Mouse (Mus musculus): ENCODE measurements around the gene Arl6ip4.

Arl6ip4 gene

DNA sequence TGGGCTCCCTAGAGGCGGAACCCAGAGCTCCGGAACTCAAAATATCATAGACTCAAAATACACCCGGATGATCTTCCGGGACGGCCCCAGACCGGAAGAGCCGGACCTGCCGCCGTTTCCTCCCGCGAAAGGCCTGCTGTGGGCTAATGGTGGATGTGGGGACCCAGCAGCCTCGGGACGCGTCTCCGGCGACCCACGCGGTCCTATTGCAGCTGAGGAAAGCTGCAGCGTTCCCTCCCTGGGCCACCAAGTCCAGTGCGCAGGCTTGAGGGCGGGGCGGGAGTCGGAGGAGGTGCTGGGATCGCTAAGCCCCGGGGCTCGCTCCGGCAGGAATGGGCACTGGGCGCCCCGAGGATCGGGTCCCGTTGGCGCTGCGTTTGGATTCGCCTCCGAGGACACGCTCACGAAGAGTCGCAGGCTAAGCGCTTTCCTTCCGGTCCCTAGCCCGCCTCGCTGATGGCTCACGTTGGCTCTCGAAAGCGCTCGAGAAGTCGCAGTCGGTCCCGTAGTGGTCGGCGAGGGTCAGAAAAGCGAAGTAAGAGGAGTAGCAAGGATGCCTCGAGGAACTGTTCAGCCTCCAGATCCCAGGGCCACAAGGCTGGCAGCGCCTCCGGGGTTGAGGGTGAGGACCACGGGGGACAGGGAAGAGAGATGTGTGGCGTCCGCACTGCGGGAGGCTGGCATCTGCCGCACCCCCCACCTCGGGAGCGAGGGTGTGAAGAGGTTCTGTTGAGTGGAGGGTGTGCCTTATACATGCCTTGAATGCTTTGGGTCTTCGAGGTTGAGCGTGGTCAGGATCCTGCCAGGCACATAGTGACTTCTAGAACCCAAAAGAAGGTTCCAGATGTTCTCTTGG lies at the start of gene Arl6ip4:
Gene Arl6ip4, plus strand, starts transcription at position 100 of the 856 bp plus-strand sequence.
- DNase-seq (ENCODE audit: low read depth, low spot score): peak; percentile 84

DNA sequence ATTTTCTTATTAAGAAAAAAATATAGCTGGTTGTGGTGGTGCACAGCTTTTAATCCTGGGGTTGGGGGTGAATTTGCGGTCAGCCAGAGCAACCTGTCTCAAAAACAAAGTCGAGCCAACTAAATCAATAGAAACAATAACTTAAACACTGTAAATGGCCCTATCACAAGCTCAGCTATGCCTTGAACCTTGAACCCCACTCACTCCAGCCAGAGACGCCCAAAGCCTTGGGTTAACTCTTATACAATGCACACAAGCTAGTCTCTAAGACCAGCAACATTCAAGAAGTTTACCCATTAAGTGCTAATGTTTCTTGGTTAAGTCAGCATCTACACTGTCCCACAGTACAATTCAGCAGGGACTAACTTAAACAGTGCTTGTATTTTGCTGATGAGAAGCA lies 46.2 kb upstream of the Arl6ip4 start:
- no peak for DNase-seq (ENCODE audit: low read depth, low spot score)

DNA sequence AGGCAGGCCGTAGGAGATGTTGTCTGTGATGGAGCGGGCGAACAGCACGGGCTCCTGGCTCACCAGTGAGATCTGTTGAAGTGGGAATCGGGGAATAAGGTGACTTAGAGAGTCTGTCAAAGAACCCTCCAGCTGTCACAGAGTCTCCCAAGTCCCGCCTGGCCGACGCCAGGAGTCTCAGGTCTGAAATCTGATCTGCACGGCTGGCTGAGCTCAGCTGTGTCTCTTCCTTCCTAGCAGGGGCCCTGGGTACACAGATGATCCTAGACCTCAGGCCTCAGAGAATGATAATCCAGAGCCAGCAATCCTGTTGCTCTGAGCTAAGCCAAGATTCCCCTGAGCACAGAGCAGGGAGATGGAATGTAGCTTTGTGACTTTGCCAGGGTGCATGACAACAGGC lies 42.2 kb upstream of the Arl6ip4 start:
- DNase-seq (ENCODE audit: low read depth, low spot score): no peak

- no peak for DNase-seq (ENCODE audit: low read depth, low spot score)
These were observed 41.0 kb upstream of the Arl6ip4 start for GRCm38 (mm10) chr5:124074845-124075307.

- DNase-seq (ENCODE audit: low read depth, low spot score): no peak
These were observed 40.2 kb upstream of the Arl6ip4 start for GRCm38 (mm10) chr5:124075716-124076115.

- peak; percentile 87 for DNase-seq (ENCODE audit: low read depth, low spot score)
These were observed 39.3 kb upstream of the Arl6ip4 start for GRCm38 (mm10) chr5:124076559-124076958.

DNA sequence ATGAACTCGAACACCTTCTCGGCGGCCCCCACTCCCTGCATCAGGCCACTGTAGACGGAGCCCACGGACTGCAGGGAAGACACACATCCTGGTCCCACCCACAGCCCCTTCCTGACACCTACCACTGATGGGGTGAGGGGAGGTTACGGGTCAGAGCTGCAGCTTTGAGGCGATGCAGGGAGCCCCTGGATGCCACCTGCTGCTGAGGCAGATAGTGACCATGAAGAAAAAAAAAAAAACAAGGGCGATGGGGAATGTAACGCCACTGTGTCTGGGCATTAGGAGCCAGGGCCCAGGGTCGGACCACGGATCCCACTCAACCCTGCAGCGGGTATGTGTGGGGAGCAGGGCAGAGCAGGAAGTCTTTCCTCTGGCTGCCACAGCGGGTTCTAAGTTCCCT lies 38.6 kb upstream of the Arl6ip4 start:
- no peak for DNase-seq (ENCODE audit: low read depth, low spot score)

GRCm38 (mm10) chr5:124077856-124078460 lies 37.9 kb upstream of the Arl6ip4 start:
- DNase-seq (ENCODE audit: low read depth, low spot score): no peak

GRCm38 (mm10) chr5:124078794-124079416 lies 37.0 kb upstream of the Arl6ip4 start:
- DNase-seq (ENCODE audit: low read depth, low spot score): no peak

DNA sequence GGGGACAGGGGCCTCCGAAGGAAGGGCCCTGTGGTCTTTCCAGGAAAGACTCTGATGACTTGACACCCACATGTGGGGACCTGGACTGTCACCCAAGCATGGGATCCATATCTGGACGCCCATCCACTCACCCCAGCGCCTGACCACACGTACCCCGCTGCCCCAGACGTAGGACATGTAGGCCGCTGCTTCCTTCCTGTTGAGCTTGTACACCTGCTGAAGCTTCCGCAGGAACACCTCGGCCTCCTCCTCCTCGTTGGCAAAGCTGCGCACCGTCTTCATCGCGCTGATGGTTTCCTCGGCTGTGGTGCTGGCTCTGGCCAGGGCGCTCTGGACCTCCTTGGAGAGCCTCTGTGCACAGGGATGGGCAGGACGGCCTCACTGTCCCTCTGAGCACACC lies 36.0 kb upstream of the Arl6ip4 start:
- no peak for DNase-seq (ENCODE audit: low read depth, low spot score)

DNA sequence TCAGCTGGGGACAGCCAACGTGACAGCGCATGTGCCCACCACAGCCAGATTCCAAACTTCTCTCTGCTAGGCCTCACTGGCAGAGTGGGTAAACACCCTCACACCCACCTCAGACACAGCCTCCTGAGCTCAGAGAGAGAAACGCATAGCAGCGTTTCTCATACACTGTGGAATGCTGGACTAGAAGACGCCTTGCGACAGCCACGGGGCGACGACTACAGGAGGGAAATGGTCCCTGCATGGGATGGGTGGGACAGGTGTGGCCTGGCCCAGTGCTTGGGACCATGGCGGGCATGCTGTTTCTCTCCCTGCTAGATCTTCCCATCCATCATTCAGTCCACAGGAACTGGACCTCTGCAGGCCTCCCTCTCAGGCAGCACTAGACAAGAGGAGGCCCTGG lies 33.4 kb upstream of the Arl6ip4 start:
- no peak for DNase-seq (ENCODE audit: low read depth, low spot score)

DNA sequence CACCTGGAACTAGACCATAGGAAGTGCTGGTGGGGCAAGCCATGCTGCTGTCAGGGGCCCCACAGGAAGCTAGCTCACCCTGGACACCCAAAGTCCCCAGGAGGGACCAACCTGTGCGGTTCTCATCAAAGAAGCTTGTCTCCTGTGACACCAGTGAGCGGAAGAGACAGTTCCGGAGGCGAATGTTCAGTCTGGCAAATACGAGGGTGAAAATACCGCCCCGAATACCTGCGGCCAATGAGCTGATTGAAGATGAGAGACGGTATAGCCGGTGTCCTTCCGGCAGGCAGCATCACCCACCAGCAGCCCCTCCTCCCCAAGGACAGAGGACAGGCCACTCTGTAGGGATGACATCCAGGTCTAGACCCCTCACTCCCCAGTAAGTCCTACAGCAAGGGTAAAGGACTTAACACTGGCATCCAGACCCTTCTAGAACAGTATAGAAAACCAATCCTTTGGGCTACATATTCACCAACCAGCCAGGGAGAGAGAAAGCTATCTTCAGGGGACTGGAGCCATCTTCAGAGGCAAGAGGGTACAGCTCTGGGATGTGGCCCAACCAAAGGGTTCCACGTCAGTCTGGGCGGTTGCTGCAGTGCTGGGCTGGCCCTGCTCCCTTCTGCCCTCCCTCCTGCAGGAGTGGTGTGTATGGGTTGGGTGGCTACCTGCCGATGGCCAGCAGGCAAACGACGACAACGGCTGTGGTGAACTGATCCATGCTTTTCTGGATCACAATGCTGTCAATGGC lies 32.8 kb upstream of the Arl6ip4 start:
- no peak for DNase-seq (ENCODE audit: low read depth, low spot score)

DNA sequence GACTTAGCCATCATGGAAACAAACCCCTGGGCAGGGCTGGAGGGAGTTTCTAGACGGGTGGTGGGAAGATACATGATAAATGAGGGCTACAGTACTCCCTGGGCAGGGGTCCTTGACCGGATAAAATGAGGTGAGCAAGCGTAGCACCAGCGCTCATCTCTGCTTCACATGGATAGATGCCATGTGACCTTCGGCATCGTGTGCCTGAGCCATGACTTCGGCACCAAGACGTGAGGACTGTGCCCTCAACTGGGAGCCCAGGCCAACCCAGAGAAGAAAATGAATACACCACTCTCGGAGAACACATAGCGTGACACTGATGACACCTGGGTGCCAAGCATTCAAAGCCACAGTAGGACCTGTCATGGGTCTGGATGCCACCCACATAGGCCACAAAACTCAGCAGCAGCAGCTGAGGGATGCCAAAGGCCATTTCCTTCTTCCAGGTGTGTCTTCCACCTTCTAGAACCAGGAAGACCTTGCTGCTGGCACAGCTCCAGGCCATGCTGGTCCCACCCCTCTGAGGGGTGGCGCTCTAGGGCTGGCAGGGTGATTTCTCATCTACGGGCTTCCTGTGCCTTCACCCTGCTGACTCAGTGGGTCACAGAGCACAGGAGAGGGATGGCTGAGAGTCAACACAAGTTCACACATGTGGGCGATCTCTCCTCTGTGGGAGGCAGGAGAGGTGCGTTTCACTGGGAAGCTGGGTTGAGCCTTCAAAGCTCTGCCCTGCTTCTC lies 31.9 kb upstream of the Arl6ip4 start:
- DNase-seq (ENCODE audit: low read depth, low spot score): no peak

DNA sequence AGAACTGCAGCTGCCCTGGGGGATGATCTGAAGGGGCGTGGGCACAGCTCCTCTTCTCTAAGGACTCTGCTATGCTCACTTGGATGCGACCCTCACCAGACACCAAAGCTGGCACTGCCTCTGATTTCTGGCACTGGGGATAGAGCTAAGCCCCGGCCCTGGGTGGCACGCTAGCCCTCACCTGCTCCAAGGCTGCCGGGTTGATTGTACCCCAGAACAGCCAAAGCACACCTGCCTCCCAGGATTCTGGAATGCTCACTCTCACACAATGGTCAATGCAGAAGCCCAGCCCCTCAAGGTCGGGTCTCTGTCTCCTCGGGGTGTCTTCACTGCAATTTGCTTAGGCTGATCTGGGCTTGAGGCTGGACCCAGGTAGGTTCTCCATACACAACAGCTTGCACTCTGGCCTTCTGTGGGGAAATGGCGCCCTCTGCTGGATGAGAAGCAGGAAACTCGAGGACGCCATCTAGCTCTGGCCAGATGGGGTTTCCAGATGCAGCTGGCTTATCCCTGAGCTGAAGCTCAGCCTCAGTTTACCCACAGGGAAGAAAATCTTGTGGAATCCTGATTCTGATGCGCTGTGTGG lies 31.2 kb upstream of the Arl6ip4 start:
- peak; percentile 85 for DNase-seq (ENCODE audit: low read depth, low spot score)

- DNase-seq (ENCODE audit: low read depth, low spot score): no peak
These were observed 30.4 kb upstream of the Arl6ip4 start for GRCm38 (mm10) chr5:124085513-124085912.

DNA sequence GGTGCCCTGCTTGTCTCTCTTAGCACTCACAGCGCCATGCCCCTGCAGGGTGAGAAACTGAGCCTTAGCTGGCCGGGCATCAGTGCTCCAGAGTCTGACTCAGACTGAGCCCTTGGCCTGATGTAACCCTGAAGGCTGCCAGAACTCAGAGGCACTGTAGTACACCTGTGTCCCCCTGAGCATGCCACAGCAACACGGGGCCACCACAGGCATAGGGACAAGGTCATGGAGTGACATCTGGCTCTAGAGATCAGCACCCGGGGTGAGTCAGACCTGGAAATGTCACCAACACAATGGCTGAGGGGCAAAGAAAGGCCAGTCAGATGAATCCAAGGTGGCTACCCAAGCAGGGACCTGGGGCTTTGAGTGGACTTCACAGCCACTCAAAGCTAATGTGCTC lies 29.0 kb upstream of the Arl6ip4 start:
- no peak for DNase-seq (ENCODE audit: low read depth, low spot score)

- no peak for DNase-seq (ENCODE audit: low read depth, low spot score)
These were observed 26.0 kb upstream of the Arl6ip4 start for GRCm38 (mm10) chr5:124089868-124090267.

DNA sequence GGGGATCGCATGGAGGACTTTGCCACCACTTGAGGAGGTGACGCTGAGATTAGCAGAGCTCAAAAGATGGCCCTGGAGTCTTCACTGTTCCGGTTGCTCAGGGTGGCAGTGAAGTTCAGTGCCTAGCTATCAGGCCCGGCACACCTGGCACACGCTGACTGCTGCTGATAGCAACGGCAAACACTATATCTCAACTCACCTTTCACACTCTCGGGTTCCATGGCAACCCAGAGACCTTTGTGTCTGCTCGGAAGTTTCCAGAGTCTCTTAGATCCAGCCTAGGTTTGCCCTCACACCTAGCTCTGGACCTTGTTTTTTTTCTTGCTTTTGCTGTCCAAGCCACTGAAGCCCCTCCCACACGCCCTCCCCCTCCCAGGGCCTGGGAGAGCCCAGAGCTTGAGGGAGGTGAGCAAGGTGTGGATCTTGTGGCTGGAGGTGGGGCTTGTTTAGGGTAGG lies 23.9 kb upstream of the Arl6ip4 start:
- DNase-seq (ENCODE audit: low read depth, low spot score): peak; percentile 67

GRCm38 (mm10) chr5:124093120-124093794 lies 22.6 kb upstream of the Arl6ip4 start:
- no peak for DNase-seq (ENCODE audit: low read depth, low spot score)

Data from R1 (cell line).